Mouse (Mus musculus) left cerebral cortex, adult 2 months (tissue): ENCODE measurements around the gene Agbl4. TPM values are rescaled to one million over a fixed set of nuclear protein-coding genes. Genes with fewer than 3 reads are reported as not detected.
"Not testable (repeated sequence)": the region's sequence is repeated elsewhere in the genome, so short reads cannot be mapped to it uniquely, and the experiment has no call there.

Experiments
- DNase-seq, 2 experiments: peaks; one replicate each; pipeline ENCODE4 v3.0.0; 2021 to 2022; ENCODE audit warnings: low spot score in 2 of 2, mixed read lengths in 1 of 2; ENCODE audit errors: extremely low spot score in 1 of 2
- H3K27ac ChIP-seq: fragments of 200-600 bp; 2 replicates; pipeline ENCODE4 v1.8.1; 2022
- H3K4me3 ChIP-seq: fragments of 200-600 bp; 2 replicates; pipeline ENCODE4 v1.8.1; 2022
- CTCF ChIP-seq: fragments of 200-600 bp; IDR thresholded peaks from 2 replicates; pipeline ENCODE4 v1.8.1; 2022; ENCODE audit warnings: antibody characterized with exemption, mild to moderate bottlenecking, moderate library complexity
- intact Hi-C: fragments of 180-260 bp; cut with DNase I; formaldehyde crosslinking; loops from one replicate; pipeline ENCODE4 v1.15.1; 2025
- total RNA-seq, 2 experiments: library from RNA; stranded (reverse); gene quantifications; 2 replicates each; pipeline ENCODE4 v1.2.3; 2021

The Agbl4 gene
- total RNA-seq, 2 experiments from 2014 or later = 18.6 to 23.6 TPM

DNA sequence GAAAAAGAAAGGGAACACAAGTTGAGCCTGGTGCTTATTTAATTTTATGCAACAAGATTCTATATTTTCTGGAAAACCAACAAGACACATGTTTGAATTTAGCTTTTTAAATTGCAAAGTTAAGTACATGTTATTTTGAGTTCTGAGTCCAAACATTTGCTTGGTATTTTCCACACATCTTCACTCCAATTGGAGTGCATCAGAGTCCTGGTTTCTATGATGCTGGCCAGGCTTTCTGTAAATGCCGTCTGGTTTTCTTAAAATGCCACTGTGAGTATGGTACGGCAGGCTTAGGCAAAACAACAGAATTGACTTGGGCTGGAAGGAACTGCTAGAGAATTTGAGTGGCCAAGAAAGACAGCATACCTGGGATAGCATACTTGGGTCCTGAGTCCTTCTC is 784.0 kb downstream of the Agbl4 start:
- intact Hi-C loops = no loop called here
- H3K27ac ChIP-seq = no peak overlapping the region
- DNase-seq = no peak

DNA sequence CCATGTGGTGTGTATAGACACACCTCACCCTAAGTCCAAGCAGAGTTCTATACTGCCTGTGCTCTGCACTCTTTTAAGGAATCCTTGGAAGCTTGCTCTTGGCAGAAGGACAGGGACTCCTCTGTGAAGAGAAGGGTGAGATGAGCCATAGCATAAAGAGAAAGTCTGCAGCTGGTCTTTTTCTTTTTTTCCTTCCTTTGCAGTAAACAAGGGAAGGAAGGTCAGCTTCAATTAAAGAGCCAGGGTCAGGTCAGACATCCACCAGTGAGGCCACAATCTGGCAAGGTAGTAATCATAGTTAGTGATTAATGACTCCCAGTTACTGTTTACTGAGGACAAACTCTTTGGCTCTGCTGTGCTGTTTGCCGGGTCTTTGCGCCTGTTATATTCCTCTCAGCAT is 802.6 kb downstream of the Agbl4 start:
- DNase-seq = no peak
- Histone ChIP-seq H3K27ac (no peak overlapping the region), H3K4me3 (no peak overlapping the region)
- intact Hi-C loops = no loop called here
- TF ChIP-seq CTCF = no peak

More for the DNA sequence above, 784.0 kb downstream of the Agbl4 start:
- H3K4me3 ChIP-seq = no peak overlapping the region
- no peak for TF ChIP-seq CTCF

DNA sequence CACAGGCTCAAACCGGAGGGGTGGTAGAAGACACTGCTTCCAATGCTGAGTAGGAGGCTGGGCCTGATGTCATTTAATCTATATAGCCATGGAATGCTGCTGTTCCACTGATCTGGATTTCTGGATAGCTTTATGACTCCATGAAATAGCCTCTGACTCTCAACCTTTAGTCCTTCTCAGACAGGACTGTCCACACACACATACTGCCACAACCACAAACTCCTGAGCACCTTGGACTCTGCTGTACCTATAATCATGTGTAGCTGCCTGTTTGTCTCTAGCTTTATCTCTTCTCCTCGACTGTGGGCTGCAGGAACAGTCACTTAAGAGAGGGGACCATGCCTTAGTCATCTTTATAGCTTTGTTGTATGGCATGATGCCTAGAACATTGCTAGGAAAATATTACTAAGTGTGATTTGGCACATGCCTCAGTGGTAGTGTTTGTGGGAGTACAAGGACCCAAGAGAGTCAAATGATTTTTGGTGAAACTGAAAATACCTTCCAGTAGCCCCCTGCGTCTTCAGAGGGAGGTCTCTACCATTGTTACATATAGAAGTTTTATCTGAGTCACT is 817.8 kb downstream of the Agbl4 start:
- intact Hi-C loops = no loop called here
- 0 out of 2 replicates have a peak overlapping the region, but pooled peaks have one; percentile 19 for H3K27ac ChIP-seq
- peak in 1 of 2 experiments; percentile 10 for DNase-seq
- H3K4me3 ChIP-seq = no peak overlapping the region
- TF ChIP-seq CTCF = no peak

DNA sequence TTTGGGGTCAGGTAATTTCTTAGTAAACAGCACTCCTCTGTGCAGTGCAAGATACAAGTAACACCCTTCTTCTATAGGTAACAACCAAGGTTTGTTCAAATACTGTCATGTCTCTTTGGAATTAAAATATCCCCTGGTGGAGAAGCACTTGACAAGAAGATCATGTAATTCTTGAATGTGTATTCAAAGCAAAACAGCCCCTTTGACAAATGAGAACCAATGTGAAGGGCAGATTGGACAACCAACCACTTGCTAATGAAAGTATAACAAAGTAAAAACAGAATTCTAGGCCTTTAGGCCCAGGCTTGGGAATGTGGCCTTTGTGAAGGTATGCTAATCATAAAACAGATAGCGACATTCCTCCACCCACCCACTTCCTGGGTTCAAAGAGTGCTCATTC is 821.6 kb downstream of the Agbl4 start:
- DNase-seq, H3K27ac ChIP-seq, H3K4me3 ChIP-seq, intact Hi-C loops: not testable (repeated sequence)

DNA sequence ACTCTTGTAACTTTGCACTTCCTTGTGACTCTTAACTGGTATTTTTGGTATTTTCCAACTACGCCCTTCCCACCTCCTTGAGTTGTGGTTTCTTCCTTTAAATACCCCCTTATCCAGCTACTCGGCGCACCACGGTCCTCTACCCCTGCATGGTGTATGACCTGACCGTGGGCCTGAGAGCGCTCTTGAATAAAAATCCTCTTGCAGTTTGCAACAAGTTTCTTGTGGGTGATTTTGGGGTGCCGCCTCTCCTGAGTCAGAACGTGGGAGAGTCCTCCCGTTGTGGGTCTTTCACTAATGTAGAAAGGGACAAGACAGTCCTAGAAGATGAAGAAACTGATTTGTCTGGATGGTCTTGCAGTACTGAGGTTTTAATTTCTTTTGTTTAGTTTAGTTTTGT is 822.1 kb downstream of the Agbl4 start:
- DNase-seq, H3K27ac ChIP-seq, H3K4me3 ChIP-seq, intact Hi-C loops: not testable (repeated sequence)

DNA sequence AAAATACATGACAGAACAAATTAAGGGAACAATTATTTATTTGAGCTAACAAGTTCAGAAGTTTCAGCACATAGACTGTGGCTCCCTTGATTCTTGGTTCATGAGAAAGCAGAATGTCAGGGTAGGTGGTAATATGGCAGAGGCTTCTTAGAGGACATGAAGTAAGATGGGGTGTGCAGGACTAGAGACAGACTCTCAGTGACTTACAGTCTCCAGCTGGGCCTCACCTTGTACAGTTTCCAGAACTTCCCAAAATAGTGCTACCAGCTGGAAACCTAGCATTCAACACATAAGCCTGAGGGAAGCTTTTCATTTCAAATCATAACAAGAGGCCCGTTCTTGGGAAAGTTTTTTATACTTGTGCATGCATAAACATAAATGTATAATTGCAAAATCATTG is 836.4 kb downstream of the Agbl4 start:
- TF ChIP-seq CTCF = no peak
- no peak for DNase-seq
- intact Hi-C loops = no loop called here
- H3K27ac ChIP-seq = no peak overlapping the region
- no peak overlapping the region for H3K4me3 ChIP-seq

DNA sequence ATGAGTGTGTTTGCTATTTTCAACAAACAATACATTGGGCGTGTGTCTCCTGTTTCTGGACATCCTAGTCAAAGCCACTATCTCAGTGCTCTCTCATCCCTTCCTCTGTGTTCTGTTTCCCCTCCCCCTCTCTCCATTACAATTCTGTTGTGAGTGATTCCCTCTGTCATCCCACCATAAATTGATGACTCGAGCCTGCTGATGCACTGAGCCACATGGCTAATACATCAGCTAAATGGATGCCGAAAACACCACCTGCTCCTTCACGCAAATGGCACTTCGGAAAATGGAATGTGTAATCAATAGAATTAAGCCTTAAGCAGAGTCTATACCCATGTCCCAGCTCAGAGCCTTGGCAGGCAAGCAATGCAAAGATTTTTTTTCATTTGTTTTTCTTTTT is 854.5 kb downstream of the Agbl4 start:
- DNase-seq = no peak
- H3K27ac ChIP-seq = no peak overlapping the region
- intact Hi-C loops = no loop called here
- TF ChIP-seq CTCF = no peak
- H3K4me3 ChIP-seq = no peak overlapping the region

DNA sequence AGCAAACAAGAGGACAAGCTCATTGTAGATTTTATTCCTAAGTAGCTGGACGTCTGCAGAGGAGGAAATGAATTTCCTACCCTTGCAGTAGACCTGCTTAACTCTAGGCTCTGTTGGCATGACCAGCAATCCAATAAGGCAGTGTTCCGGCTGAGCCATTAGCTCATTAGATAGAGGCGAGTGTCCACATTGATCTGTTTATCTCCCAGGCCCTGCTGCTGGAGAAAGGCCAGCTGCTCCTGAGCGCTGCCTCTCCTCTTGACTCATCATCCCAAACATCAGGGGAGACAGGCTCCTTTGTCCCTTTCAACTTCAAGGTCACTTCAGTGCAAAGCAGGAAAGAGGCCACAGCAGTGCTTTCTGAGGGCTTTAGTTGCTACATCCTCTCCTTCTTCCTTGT is 858.0 kb downstream of the Agbl4 start:
- no peak for TF ChIP-seq CTCF
- DNase-seq = no peak
- intact Hi-C loops = no loop called here
- Histone ChIP-seq H3K4me3 (no peak overlapping the region), H3K27ac (no peak overlapping the region)

DNA sequence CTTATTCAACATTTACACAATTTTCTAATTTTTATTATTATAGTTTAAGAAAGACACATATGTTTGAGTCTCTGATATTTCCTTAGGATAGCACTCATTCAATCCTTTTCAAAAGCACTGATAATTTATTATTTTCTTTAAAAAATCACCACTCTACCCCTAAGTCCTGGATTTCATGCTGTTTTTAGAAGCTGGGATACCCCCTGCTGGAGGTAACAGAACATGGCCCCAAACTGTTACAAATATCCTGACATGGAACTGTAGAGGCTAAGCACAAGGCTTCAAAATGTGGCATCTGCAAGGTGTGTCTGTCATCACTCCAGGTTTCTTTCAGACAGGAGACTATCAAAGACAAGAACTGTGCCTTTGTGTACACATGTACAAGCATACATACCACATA is 859.5 kb downstream of the Agbl4 start:
- Histone ChIP-seq H3K4me3 (no peak overlapping the region), H3K27ac (no peak overlapping the region)
- peak; percentile 35 for TF ChIP-seq CTCF
- no peak for DNase-seq
- intact Hi-C loops = no loop called here

DNA sequence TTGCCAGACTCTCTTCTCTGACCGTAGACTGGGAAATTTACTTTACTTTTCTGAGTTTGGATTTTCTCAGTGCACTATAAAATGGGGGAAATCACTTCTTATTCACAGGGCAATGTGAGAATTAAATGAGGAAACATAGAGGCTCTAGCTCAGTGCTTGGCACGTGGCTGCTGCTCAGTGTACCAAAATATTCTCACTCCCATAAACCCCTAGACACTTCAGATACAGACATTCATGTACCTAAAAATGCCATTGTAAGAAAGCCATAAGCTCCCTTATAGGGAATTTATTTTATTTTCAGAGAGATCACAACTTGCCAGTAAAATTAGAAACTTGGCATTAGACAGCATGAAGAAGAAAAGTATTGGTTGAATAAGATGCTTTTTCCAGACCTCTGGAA is 883.5 kb downstream of the Agbl4 start:
- peak overlapping the region; percentile 71; the same call in 1 of the 2 replicates for H3K27ac ChIP-seq
- no peak overlapping the region for H3K4me3 ChIP-seq
- no peak for DNase-seq
- intact Hi-C loops = no loop called here
- no peak for TF ChIP-seq CTCF

DNA sequence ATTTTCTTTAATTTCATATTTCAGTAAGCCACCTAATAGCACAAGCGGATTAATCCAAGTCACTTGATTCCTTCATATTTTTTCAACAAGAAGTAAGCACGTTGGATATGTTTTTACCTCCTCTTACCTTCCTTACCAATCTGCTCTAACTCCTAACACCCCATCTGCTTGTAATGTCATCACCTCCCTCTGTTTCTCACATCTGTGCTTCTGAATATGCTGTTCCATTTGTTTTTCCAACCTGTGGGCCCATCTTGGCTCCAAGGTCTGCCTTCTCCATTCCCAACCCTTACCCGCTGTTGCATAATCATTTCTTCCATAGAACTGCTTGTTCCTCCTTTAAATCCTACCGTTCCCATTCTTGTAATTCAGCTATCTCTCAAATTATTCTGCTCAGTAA is 884.4 kb downstream of the Agbl4 start:
- TF ChIP-seq CTCF = no peak
- intact Hi-C loops = no loop called here
- peak overlapping the region; percentile 71 for H3K27ac ChIP-seq
- H3K4me3 ChIP-seq = no peak overlapping the region
- DNase-seq = no peak

DNA sequence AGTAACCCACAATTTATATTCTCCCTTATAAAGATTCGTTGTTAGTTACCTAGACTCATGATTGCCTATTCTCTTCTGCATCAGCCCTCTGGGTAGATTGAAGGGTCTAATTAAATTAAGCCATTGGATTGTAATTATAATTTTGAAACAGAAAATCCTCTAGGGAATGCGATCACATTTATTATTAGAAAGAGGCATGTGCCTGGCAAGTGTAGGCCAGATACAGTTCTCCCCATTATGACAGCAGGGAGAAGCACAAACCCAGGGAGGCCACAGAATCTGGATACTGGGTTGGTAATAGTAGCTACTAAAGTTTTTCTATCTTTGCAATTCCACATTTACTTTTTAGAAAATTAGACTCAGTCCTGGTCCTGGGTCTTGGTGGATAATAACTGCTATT is 887.2 kb downstream of the Agbl4 start:
- TF ChIP-seq CTCF = no peak
- no peak overlapping the region for H3K4me3 ChIP-seq
- no peak for DNase-seq
- no peak overlapping the region for H3K27ac ChIP-seq
- intact Hi-C loops = no loop called here

DNA sequence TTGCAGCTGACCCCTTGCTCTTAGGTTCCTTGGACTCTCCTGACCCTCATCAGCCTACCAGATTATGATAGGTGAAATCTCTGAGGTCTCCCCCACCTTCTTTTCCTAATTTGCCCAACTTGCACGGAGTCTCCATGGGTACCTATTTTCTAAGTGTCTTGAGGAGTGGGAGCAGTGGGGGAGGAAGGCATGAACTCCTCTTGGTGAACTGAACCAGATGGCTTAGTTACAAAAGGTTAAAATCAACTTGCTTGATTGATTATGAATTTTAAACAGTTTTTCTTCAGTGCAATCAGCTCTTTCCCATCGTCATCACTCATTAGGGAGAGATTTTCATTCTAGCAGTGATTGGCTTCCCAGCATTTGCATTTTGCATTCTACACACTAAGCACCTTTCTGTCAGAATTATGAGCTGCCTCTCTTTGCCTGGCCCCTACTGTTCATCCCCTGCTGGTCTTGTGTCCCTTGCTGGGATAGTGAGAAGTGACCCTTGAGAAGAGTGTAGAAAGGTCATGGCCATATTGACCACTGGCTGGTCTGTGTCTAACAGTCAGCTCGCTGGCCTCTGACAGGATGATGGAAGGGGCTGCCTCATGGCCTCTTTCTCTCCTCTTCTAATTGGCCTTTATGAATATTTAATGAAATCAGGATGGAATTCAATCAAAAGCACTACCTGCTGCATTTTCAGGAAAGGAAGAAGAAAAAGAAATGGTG is 897.2 kb downstream of the Agbl4 start:
- TF ChIP-seq CTCF = no peak
- intact Hi-C loops = no loop called here
- no peak for DNase-seq
- Histone ChIP-seq H3K27ac (no peak overlapping the region), H3K4me3 (no peak overlapping the region)
